In the genomic region with DNA sequence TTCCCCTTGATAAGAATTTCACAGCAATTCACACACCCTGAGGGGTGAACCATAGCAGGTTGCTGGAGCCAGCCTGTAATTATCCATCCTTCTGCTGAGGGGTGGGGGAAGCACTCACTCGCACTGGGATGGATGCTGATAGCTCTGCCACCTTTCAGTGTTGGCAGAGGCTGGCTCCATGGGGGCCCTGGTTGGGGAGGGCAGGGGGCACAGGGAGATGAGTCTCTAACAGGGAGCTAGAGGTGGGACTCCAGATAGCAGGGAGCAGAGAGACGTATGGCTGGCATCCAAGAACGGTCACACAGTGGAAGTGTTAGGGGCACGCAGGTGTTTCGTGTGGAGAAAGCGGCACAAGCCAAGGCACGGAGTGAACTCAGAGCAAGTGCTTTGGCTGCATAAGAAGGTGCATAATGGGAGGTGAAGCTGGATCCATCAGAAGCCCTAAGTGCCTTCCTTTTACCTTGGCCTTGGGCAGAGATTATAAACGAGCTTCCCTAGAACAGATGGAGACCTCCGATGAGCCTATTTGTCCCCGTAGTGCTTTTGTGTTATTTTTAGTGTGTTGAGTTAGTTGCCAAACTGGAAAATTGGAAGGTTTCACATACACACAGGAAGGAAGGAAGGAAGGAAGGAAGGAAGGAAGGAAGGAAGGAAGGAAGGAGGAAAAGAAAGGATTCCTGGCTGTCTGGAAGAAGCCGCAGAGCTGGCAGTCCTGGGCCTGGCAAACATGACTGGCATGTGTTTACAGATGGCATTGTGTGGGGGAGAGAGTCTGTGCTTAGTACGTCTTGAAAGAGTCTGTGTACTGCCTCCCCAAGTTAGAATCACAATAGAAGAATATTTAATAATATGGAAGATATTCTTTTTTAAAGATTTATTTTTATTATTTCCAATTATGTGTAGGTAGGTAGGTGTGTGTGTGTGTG, we compare ENCODE assay signal across 11 mouse cellular contexts.
DNase-seq lines count a peak whose midpoint lies in the region; ATAC-seq lines count a peak whose summit lies in the region.
"Had no signal": no experiment of that assay in that cellular context is flagged by ENCODE, and none has a peak within 500 bp of the region (broad histone marks: within the 10 kb centered on the region; RNA-seq: fewer than 3 reads in every experiment).

No protein-coding gene starts in this region.

- peaks cover 4% of the 10 kb centered on the region; the same call in 1 of the 2 replicates for H3K9me3 ChIP-seq in hindbrain, embryonic 16.5 days (ENCODE audit: control insufficient read depth, low read length)
- no peaks in the 10 kb centered on the region for H3K9me3 ChIP-seq in neural tube, embryonic 13.5 days
- H3K9me3 ChIP-seq in limb, embryonic 10.5 days (replicated peaks) = no peaks in the 10 kb centered on the region

- WGBS in hindbrain, embryonic 16.5 days = 49% methylated on average over 12 of the region's 12 CpGs
- 60% methylated on average over 12 of the region's 12 CpGs for WGBS in neural tube, embryonic 13.5 days
- 69% methylated on average over 12 of the region's 12 CpGs for WGBS in limb, embryonic 10.5 days

- DNase-seq in retina, postnatal 1 day = peak; percentile 47
- DNase-seq in retina, embryonic 14.5 days (ENCODE audit: low spot score) = no peak
- DNase-seq in cerebellum, postnatal 25 days = peak; percentile 69 to 78
- DNase-seq in gastrocnemius, postnatal 14 days = no peak
- no peak for DNase-seq in Muller cell, postnatal 12 days (ENCODE audit: inconsistent ontology term)
- DNase-seq in limb, embryonic 10.5 days (ENCODE audit: low spot score) = no peak
- DNase-seq: kidney, adult 2 months; lung, embryonic 14.5 days; thymus, postnatal 14 days had no signal

- no peaks in the 10 kb centered on the region for H3K27me3 ChIP-seq in hindbrain, embryonic 16.5 days (replicated peaks; ENCODE audit: control insufficient read depth, insufficient read depth, low read length)
- H3K27me3 ChIP-seq in neural tube, embryonic 13.5 days = no peaks in the 10 kb centered on the region
- no peaks in the 10 kb centered on the region for H3K27me3 ChIP-seq in limb, embryonic 10.5 days (ENCODE audit: low read depth, poor library complexity, severe bottlenecking)

- H3K27ac ChIP-seq in hindbrain, embryonic 16.5 days (ENCODE audit: low read depth, low read length) = peak overlapping the region; percentile 57
- peak overlapping the region; percentile 33 for H3K27ac ChIP-seq in neural tube, embryonic 13.5 days (replicated peaks)
- H3K27ac ChIP-seq in limb, embryonic 10.5 days = no peak overlapping the region

- intact Hi-C loops in gastrocnemius, postnatal 14 days (cut with DNase I; ENCODE audit: low total_unique reads) = no loop called here

- H3K4me1 ChIP-seq in hindbrain, embryonic 16.5 days (ENCODE audit: control insufficient read depth, insufficient read depth, low read depth, low read length) = peaks cover 12% of the 10 kb centered on the region
- peaks cover 34% of the 10 kb centered on the region for H3K4me1 ChIP-seq in neural tube, embryonic 13.5 days (replicated peaks)
- 0 out of 2 replicates have a peak, but pooled peaks cover 4% of the 10 kb centered on the region for H3K4me1 ChIP-seq in limb, embryonic 10.5 days

- H3K4me2 ChIP-seq in hindbrain, embryonic 16.5 days (ENCODE audit: low read length) = no peak overlapping the region; the same call in 1 of the 2 replicates
- no peak overlapping the region for H3K4me2 ChIP-seq in neural tube, embryonic 13.5 days
- H3K4me2 ChIP-seq: lung, embryonic 14.5 days had no signal

- peak; percentile 83 for ATAC-seq in hindbrain, embryonic 16.5 days
- peak; percentile 57 for ATAC-seq in neural tube, embryonic 13.5 days (ENCODE audit: low read depth)

- H3K36me3 ChIP-seq in hindbrain, embryonic 16.5 days (ENCODE audit: control insufficient read depth, insufficient read depth, low read length) = no peaks in the 10 kb centered on the region
- H3K36me3 ChIP-seq in neural tube, embryonic 13.5 days = no peaks in the 10 kb centered on the region
- H3K36me3 ChIP-seq in limb, embryonic 10.5 days = no peaks in the 10 kb centered on the region

- H3K4me3 ChIP-seq in hindbrain, embryonic 16.5 days (ENCODE audit: low read length) = no peak overlapping the region
- no peak overlapping the region for H3K4me3 ChIP-seq in neural tube, embryonic 13.5 days
- H3K4me3 ChIP-seq in limb, embryonic 10.5 days = no peak overlapping the region

- H3K9ac ChIP-seq in hindbrain, embryonic 16.5 days (ENCODE audit: low read depth, low read length) = no peak overlapping the region
- H3K9ac ChIP-seq in neural tube, embryonic 13.5 days = peak overlapping the region; percentile 43; the same call in 1 of the 2 replicates
- H3K9ac ChIP-seq: lung, embryonic 14.5 days had no signal

Comparison
In these comparisons a context has a peak if more than half of its experiments do, and no peak if none do; other contexts are left out.
1. DNase-seq: peak in retina, postnatal 1 day (single experiment) and cerebellum, postnatal 25 days (2 of 2); none in retina, embryonic 14.5 days (single experiment), gastrocnemius, postnatal 14 days (single experiment), Muller cell, postnatal 12 days (single experiment) and limb, embryonic 10.5 days (single experiment).